In genomic region chr10:85013924-85014428, GRCm38 (mm10) we compare ENCODE assay signal across 15 mouse cellular contexts.
DNase-seq lines count a peak whose midpoint lies in the region; ATAC-seq lines count a peak whose summit lies in the region.
"Had no signal": no experiment of that assay in that cellular context is flagged by ENCODE, and none has a peak within 500 bp of the region (broad histone marks: within the 10 kb centered on the region; RNA-seq: fewer than 3 reads in every experiment).

No protein-coding gene starts in this region.

- peaks cover 26% of the 10 kb centered on the region for H3K4me1 ChIP-seq in hindbrain, embryonic 10.5 days (replicated peaks)
- H3K4me1 ChIP-seq in hindbrain, embryonic 11.5 days (replicated peaks; ENCODE audit: control insufficient read depth, insufficient read depth, low read length), result no peaks in the 10 kb centered on the region
- H3K4me1 ChIP-seq in neural tube, embryonic 12.5 days, result peaks cover 20% of the 10 kb centered on the region
- H3K4me1 ChIP-seq in midbrain, embryonic 13.5 days (replicated peaks), result peaks cover 29% of the 10 kb centered on the region
- H3K4me1 ChIP-seq: heart, embryonic 12.5 days; liver, embryonic 15.5 days; lung, embryonic 15.5 days had no signal

- H3K9me3 ChIP-seq in hindbrain, embryonic 10.5 days, result no peaks in the 10 kb centered on the region
- H3K9me3 ChIP-seq in hindbrain, embryonic 11.5 days (ENCODE audit: control insufficient read depth, low read length), result no peaks in the 10 kb centered on the region
- no peaks in the 10 kb centered on the region for H3K9me3 ChIP-seq in neural tube, embryonic 12.5 days
- no peaks in the 10 kb centered on the region for H3K9me3 ChIP-seq in midbrain, embryonic 13.5 days
- H3K9me3 ChIP-seq: heart, embryonic 12.5 days; limb, embryonic 12.5 days; liver, embryonic 15.5 days; lung, embryonic 15.5 days had no signal

- H3K4me2 ChIP-seq in hindbrain, embryonic 11.5 days (replicated peaks; ENCODE audit: low read depth, low read length), result no peak overlapping the region
- no peak overlapping the region for H3K4me2 ChIP-seq in neural tube, embryonic 12.5 days (replicated peaks)
- H3K4me2 ChIP-seq in midbrain, embryonic 13.5 days (replicated peaks), result no peak overlapping the region
- H3K4me2 ChIP-seq: heart, embryonic 12.5 days; limb, embryonic 12.5 days; liver, embryonic 15.5 days; lung, embryonic 15.5 days had no signal

- H3K27me3 ChIP-seq in hindbrain, embryonic 10.5 days (ENCODE audit: insufficient read depth, poor library complexity, severe bottlenecking), result no peaks in the 10 kb centered on the region
- no peaks in the 10 kb centered on the region for H3K27me3 ChIP-seq in hindbrain, embryonic 11.5 days (ENCODE audit: control insufficient read depth, insufficient read depth, low read length)
- peaks cover 6% of the 10 kb centered on the region; the same call in 1 of the 2 replicates for H3K27me3 ChIP-seq in neural tube, embryonic 12.5 days (replicated peaks)
- peaks cover 5% of the 10 kb centered on the region; the same call in 1 of the 2 replicates for H3K27me3 ChIP-seq in midbrain, embryonic 13.5 days
- H3K27me3 ChIP-seq: heart, embryonic 12.5 days; limb, embryonic 12.5 days; liver, embryonic 15.5 days; lung, embryonic 15.5 days had no signal

- DNase-seq in hindbrain, embryonic 10.5 days (ENCODE audit: low spot score), result no peak
- DNase-seq in hindbrain, embryonic 11.5 days (ENCODE audit: low spot score), result no peak
- DNase-seq in neural tube, embryonic 10.5 days (ENCODE audit: extremely low spot score, low spot score), result no peak
- DNase-seq in adipocyte (ENCODE audit: low spot score), result no peak
- DNase-seq in ovary, postnatal 14 days (ENCODE audit: low spot score), result no peak
- DNase-seq: cerebellum, adult 8-10 months had no signal

- WGBS in hindbrain, embryonic 10.5 days, result 70% methylated on average over 8 of the region's 8 CpGs
- WGBS in hindbrain, embryonic 11.5 days, result 55% methylated on average over 8 of the region's 8 CpGs
- whole genome bisulfite sequencing in neural tube, embryonic 12.5 days, result 51% methylated on average over 8 of the region's 8 CpGs
- WGBS in midbrain, embryonic 13.5 days, result 18% methylated on average over 8 of the region's 8 CpGs

- H3K36me3 ChIP-seq in hindbrain, embryonic 10.5 days, result peaks cover 58% of the 10 kb centered on the region
- H3K36me3 ChIP-seq in hindbrain, embryonic 11.5 days (ENCODE audit: control insufficient read depth, insufficient read depth, low read length), result no peaks in the 10 kb centered on the region
- peaks cover 22% of the 10 kb centered on the region for H3K36me3 ChIP-seq in neural tube, embryonic 12.5 days
- peaks cover 34% of the 10 kb centered on the region for H3K36me3 ChIP-seq in midbrain, embryonic 13.5 days

- H3K9ac ChIP-seq in hindbrain, embryonic 11.5 days (ENCODE audit: low read depth, low read length), result no peak overlapping the region
- H3K9ac ChIP-seq in neural tube, embryonic 12.5 days, result no peak overlapping the region
- no peak overlapping the region for H3K9ac ChIP-seq in midbrain, embryonic 13.5 days (replicated peaks)
- H3K9ac ChIP-seq: heart, embryonic 12.5 days; limb, embryonic 12.5 days; liver, embryonic 15.5 days; lung, embryonic 15.5 days had no signal

- no peak for ATAC-seq in hindbrain, embryonic 11.5 days (ENCODE audit: low FRiP score)
- ATAC-seq in neural tube, embryonic 12.5 days (ENCODE audit: low FRiP score, low read depth), result 0 out of 2 replicates have a peak, but pooled peaks have one; percentile 10
- ATAC-seq in midbrain, embryonic 13.5 days, result peak; percentile 42
- ATAC-seq: inflammation-experienced regulatory T-cells, adult 6 months had no signal

- peak overlapping the region; percentile 59; the same call in 1 of the 2 replicates for H3K27ac ChIP-seq in hindbrain, embryonic 10.5 days
- no peak overlapping the region for H3K27ac ChIP-seq in hindbrain, embryonic 11.5 days (ENCODE audit: low read depth, low read length)
- no peak overlapping the region for H3K27ac ChIP-seq in neural tube, embryonic 12.5 days
- peak overlapping the region; percentile 16 for H3K27ac ChIP-seq in midbrain, embryonic 13.5 days
- H3K27ac ChIP-seq: heart, adult 2 months; limb, embryonic 12.5 days; liver, embryonic 15.5 days; lung, embryonic 15.5 days; stomach, postnatal 0 days had no signal

- no peak overlapping the region for H3K4me3 ChIP-seq in hindbrain, embryonic 10.5 days
- H3K4me3 ChIP-seq in hindbrain, embryonic 11.5 days (ENCODE audit: low read depth, low read length), result no peak overlapping the region
- H3K4me3 ChIP-seq in neural tube, embryonic 12.5 days, result no peak overlapping the region
- H3K4me3 ChIP-seq in midbrain, embryonic 13.5 days (replicated peaks), result no peak overlapping the region
- H3K4me3 ChIP-seq: heart, adult 2 months; heart, embryonic 12.5 days; limb, embryonic 12.5 days; liver, embryonic 15.5 days; lung, embryonic 15.5 days had no signal

Comparison
In these comparisons a context has a peak if more than half of its experiments do, and no peak if none do; other contexts are left out.
1. H3K27ac ChIP-seq: peak in hindbrain, embryonic 10.5 days (single experiment) and midbrain, embryonic 13.5 days (single experiment); none in hindbrain, embryonic 11.5 days (single experiment) and neural tube, embryonic 12.5 days (single experiment).